Mouse (Mus musculus) gastrocnemius, postnatal 25 days (tissue): ENCODE measurements around the gene Efcab12. TPM values are rescaled to one million over a fixed set of nuclear protein-coding genes. Genes with fewer than 3 reads are reported as not detected.
"Not testable (repeated sequence)": the region's sequence is repeated elsewhere in the genome, so short reads cannot be mapped to it uniquely, and the experiment has no call there.

ENCODE experiments used
- DNase-seq: peaks from one replicate; pipeline ENCODE4 v3.0.0; 2022
- long read RNA-seq, 2 experiments: library from polyadenylated mRNA; stranded (forward); transcript quantifications; one replicate each; pipeline ENCODE4 v2.0.0; 2021
- total RNA-seq, 2 experiments: library from RNA; stranded (reverse); gene quantifications; 1 replicate in 1 of 2; 2 replicates in 1 of 2; pipeline ENCODE4 v1.2.3; 2021

Gene Efcab12
- under 1 TPM in 1 of 2 experiments, not detected in 1; 0.24 TPM for total RNA-seq
- long read RNA-seq, experiment 1, partial matches to known transcripts: 1 of 1 reads
- long read RNA-seq, experiment 1, other reads (novel, unspliced or antisense): 0 of 1 reads
- long read RNA-seq, experiment 2, partial matches to known transcripts: 2 of 2 reads
- long read RNA-seq, experiment 2, other reads (novel, unspliced or antisense): 0 of 2 reads

GRCm38 (mm10) chr6:115838161-115838597 is at the start of gene Efcab12:
Gene Efcab12, minus strand, starts transcription at chr6:115838412.
- DNase-seq: peak; percentile 52

GRCm38 (mm10) chr6:115886894-115887293 is 48.7 kb upstream of the Efcab12 start:
- no peak for DNase-seq

- no peak for DNase-seq
Observed at GRCm38 (mm10) chr6:115884018-115884417, 45.8 kb upstream of the Efcab12 start.

GRCm38 (mm10) chr6:115880751-115881150 is 42.5 kb upstream of the Efcab12 start:
- no peak for DNase-seq

- DNase-seq: no peak
Observed at GRCm38 (mm10) chr6:115879736-115880135, 41.5 kb upstream of the Efcab12 start.

- no peak for DNase-seq
Observed at GRCm38 (mm10) chr6:115878694-115879093, 40.5 kb upstream of the Efcab12 start.

GRCm38 (mm10) chr6:115877239-115877638 is 39.0 kb upstream of the Efcab12 start:
- DNase-seq: no peak

GRCm38 (mm10) chr6:115871318-115871717 is 33.1 kb upstream of the Efcab12 start:
- DNase-seq: not testable (repeated sequence)

- not testable (repeated sequence) for DNase-seq
Observed at GRCm38 (mm10) chr6:115867157-115867556, 28.9 kb upstream of the Efcab12 start.

- no peak for DNase-seq
Observed at GRCm38 (mm10) chr6:115865246-115865645, 27.0 kb upstream of the Efcab12 start.

- DNase-seq: no peak
Observed at GRCm38 (mm10) chr6:115863340-115863841, 25.2 kb upstream of the Efcab12 start.

GRCm38 (mm10) chr6:115860027-115860556 is 21.9 kb upstream of the Efcab12 start:
- DNase-seq: no peak

- DNase-seq: no peak
Observed at GRCm38 (mm10) chr6:115859258-115859657, 21.0 kb upstream of the Efcab12 start.

- no peak for DNase-seq
Observed at GRCm38 (mm10) chr6:115856361-115856745, 18.1 kb upstream of the Efcab12 start.

GRCm38 (mm10) chr6:115855733-115856360 is 17.6 kb upstream of the Efcab12 start:
- DNase-seq: no peak

- DNase-seq: no peak
Observed at GRCm38 (mm10) chr6:115854432-115854831, 16.2 kb upstream of the Efcab12 start.

- no peak for DNase-seq
Observed at GRCm38 (mm10) chr6:115853985-115854384, 15.8 kb upstream of the Efcab12 start.

- peak; percentile 98 for DNase-seq
Observed at GRCm38 (mm10) chr6:115853091-115853813, 15.0 kb upstream of the Efcab12 start, which contains the start of the genes Mbd4 and Ift122. Gene Mbd4, minus strand, starts transcription at chr6:115853371. Gene Ift122, plus strand, starts transcription at chr6:115853470.

GRCm38 (mm10) chr6:115852446-115853090 is 14.4 kb upstream of the Efcab12 start:
- DNase-seq: no peak

GRCm38 (mm10) chr6:115848598-115849304 is 10.5 kb upstream of the Efcab12 start:
- DNase-seq: no peak

GRCm38 (mm10) chr6:115846640-115847411 is 8.6 kb upstream of the Efcab12 start:
- peak; percentile 42 for DNase-seq
